Mouse (Mus musculus) stomach, embryonic 16.5 days (tissue): ENCODE data around the gene Zbtb7a. TPM values are rescaled to one million over a fixed set of nuclear protein-coding genes. Genes with fewer than 3 reads are reported as not detected.
"Not testable (repeated sequence)": the region's sequence is repeated elsewhere in the genome, so short reads cannot be mapped to it uniquely, and the experiment has no call there.

ENCODE experiments used
- ATAC-seq: fragments of 200-750 bp; cut with Nextera tagmentation; 2 replicates; pipeline ENCODE4 v1.8.0; 2017; ENCODE audit warnings: moderate number of reproducible peaks, moderate TSS enrichment; ENCODE audit not compliant: insufficient read depth, low FRiP score
- H3K27ac ChIP-seq: fragments of 300-500 bp; sonication (generic); 2 replicates; pipeline ENCODE4 v1.5.1; 2014; ENCODE audit warnings: low read length
- H3K27me3 ChIP-seq: fragments of 300-500 bp; sonication (generic); 2 replicates; pipeline ENCODE4 v1.6.1; 2014; ENCODE audit warnings: low read length, control low read depth, mixed read lengths; ENCODE audit not compliant: control insufficient read depth, insufficient read depth
- H3K36me3 ChIP-seq: fragments of 300-500 bp; sonication (generic); 2 replicates; pipeline ENCODE4 v1.6.1; 2014; ENCODE audit warnings: low read length; ENCODE audit not compliant: control insufficient read depth, insufficient read depth
- H3K4me1 ChIP-seq: fragments of 300-500 bp; sonication (generic); 2 replicates; pipeline ENCODE4 v1.6.1; 2014; ENCODE audit warnings: low read length, control low read depth, mixed read lengths; ENCODE audit not compliant: control insufficient read depth, insufficient read depth
- H3K4me2 ChIP-seq: fragments of 300-500 bp; sonication (generic); 2 replicates; pipeline ENCODE4 v1.6.1; 2014; ENCODE audit warnings: low read depth, low read length, mixed read lengths
- H3K4me3 ChIP-seq: fragments of 300-500 bp; sonication (generic); replicated peaks from 2 replicates; pipeline ENCODE4 v1.5.1; 2014; ENCODE audit warnings: mild to moderate bottlenecking, low read length
- H3K9ac ChIP-seq: fragments of 300-500 bp; sonication (generic); 2 replicates; pipeline ENCODE4 v1.6.1; 2014; ENCODE audit warnings: low read length
- H3K9me3 ChIP-seq: fragments of 300-500 bp; sonication (generic); replicated peaks from 2 replicates; pipeline ENCODE4 v1.6.1; 2016; ENCODE audit warnings: low read length, control low read depth; ENCODE audit not compliant: control insufficient read depth
- WGBS: fragments of 180-500 bp; shearing (Covaris S2); extraction: QIAGEN DNeasy Blood & Tissue Kit; methylation state at CpG from one replicate; pipeline ENCODE4 v1.1.7; 2014; 5-methylcytosine and 5-hydroxymethylcytosine counted together
- polyA plus RNA-seq: library from polyadenylated mRNA; unstranded; fragments of >200 nt; fragmentation: Nextera tagmentation; extraction: Ambion mirVana; gene quantifications from 2 replicates; pipeline ENCODE4 v1.2.1, GENCODE M21; 2015

The Zbtb7a gene
- polyA plus RNA-seq, 1 experiment from 2014 or later = 36.6 TPM

- H3K36me3 ChIP-seq = peaks cover under 1% of the 10 kb centered on the region; the same call in 1 of the 2 replicates
- no peaks in the 10 kb centered on the region for H3K9me3 ChIP-seq
- peak overlapping the region; percentile 75 for H3K9ac ChIP-seq
- ATAC-seq = peak; percentile 32; the same call in 1 of the 2 replicates
- H3K4me3 ChIP-seq = peak overlapping the region; percentile 18; the same call in 1 of the 2 replicates
- peaks cover 42% of the 10 kb centered on the region for H3K4me1 ChIP-seq
- peak overlapping the region; percentile 85 for H3K27ac ChIP-seq
- WGBS = 6% methylated on average over 21 of the region's 21 CpGs
- no peaks in the 10 kb centered on the region for H3K27me3 ChIP-seq
- H3K4me2 ChIP-seq = peak overlapping the region; percentile 42
Observed at GRCm38 (mm10) chr10:81173132-81173531, 38.1 kb downstream of the Zbtb7a start.

DNA sequence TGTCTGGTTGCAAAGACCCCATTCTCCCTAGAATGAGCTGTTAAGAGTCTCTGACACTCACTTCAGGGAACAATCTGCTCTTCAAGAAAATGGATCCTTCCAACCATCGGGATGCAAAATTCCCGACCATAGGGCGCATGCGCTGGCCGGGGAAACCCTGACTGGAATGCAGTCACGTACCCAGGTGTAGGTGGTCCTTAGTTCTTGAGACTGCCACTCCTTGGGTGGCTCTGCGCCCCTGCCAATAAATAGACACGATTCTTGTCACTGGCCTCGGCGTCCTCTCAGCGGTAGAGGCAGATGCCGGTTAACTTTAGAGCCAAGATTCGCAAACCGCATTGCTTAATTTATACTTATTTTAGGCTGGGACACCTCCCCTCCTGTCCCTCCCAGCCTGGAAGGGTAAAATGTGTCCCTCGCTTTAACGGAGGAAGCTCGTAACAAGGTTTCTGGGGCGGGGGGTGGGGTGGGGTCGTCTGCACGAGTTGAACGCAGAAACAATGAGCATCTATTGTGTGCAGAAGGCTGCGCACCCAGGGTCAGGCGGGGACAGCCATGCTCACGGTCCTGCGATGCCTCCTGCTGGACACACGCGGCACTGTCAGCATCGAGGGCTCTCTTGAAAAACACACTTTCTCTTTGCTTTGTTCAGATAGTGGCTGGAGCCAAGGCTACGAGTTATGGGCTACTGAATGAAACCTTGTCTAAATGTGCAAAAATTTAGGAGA, 39.8 kb downstream of the Zbtb7a start:
- WGBS = 4% methylated on average over 29 of the region's 29 CpGs
- Histone ChIP-seq H3K4me2 (peak overlapping the region; percentile 52), H3K9ac (peak overlapping the region; percentile 66), H3K27me3 (no peaks in the 10 kb centered on the region), H3K9me3 (no peaks in the 10 kb centered on the region), H3K36me3 (peaks cover 17% of the 10 kb centered on the region), H3K4me3 (peak overlapping the region; percentile 36), H3K4me1 (peaks cover 46% of the 10 kb centered on the region), H3K27ac (peak overlapping the region; percentile 61)
- peak; percentile 43; the same call in 1 of the 2 replicates for ATAC-seq

DNA sequence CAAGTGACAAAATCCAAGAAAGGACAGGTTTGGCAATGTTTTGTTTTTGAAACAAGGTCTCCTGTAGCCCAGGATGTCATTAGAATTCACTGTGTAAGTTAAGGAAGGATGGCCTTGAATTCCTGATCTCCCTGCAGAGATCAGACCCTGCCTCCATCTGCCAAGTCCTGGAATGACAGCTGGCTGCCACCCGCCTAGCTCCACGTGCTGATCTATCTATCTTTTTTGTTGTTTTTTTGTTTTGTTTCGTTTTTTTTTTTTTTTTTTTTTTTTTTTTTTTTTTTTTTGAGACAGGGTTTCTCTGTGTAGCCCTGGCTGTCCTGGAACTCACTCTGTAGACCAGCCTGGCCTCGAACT, 40.3 kb downstream of the Zbtb7a start:
- peaks cover 48% of the 10 kb centered on the region for H3K4me1 ChIP-seq
- peak overlapping the region; percentile 36; the same call in 1 of the 2 replicates for H3K4me3 ChIP-seq
- H3K4me2 ChIP-seq = peak overlapping the region; percentile 52
- peaks cover 23% of the 10 kb centered on the region for H3K36me3 ChIP-seq
- not testable (repeated sequence) for H3K27me3 ChIP-seq, H3K9me3 ChIP-seq, ATAC-seq
- H3K9ac ChIP-seq = peak overlapping the region; percentile 66; the same call in 1 of the 2 replicates
- 7% methylated on average over 4 of the region's 4 CpGs for WGBS
- H3K27ac ChIP-seq = peak overlapping the region; percentile 61

DNA sequence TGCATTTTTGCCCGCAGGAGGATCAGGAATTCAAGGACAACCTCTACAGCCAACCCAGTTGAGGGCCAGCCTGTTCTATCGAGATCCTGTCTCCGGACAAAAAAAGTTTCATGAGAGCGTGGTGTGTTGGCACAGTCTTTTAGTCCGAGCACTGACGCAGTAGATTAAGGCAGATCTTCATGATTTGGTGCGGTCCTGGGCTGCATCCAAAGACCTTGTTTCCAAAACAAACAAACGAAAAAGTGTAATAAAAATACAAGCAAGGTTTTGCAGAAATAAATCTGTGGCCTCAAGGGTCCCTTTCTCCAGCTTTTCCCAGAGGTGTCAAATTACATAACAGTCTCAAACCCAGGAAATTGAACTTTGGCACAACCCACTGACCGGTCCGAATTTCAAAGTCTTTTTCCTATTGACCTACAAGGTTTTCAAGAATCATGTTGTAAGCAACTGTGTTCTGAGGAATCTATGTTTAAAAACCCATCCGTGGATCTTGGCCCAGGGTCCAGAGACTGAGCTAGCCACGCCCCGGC, 41.0 kb downstream of the Zbtb7a start:
- Histone ChIP-seq H3K9me3 (no peaks in the 10 kb centered on the region), H3K36me3 (peaks cover 29% of the 10 kb centered on the region), H3K27me3 (no peaks in the 10 kb centered on the region), H3K27ac (peak overlapping the region; percentile 73), H3K4me3 (peak overlapping the region; percentile 99), H3K9ac (peak overlapping the region; percentile 55; the same call in 1 of the 2 replicates), H3K4me1 (peaks cover 49% of the 10 kb centered on the region), H3K4me2 (peak overlapping the region; percentile 52)
- ATAC-seq = peak; percentile 12
- 1% methylated on average over 13 of the region's 13 CpGs for WGBS

DNA sequence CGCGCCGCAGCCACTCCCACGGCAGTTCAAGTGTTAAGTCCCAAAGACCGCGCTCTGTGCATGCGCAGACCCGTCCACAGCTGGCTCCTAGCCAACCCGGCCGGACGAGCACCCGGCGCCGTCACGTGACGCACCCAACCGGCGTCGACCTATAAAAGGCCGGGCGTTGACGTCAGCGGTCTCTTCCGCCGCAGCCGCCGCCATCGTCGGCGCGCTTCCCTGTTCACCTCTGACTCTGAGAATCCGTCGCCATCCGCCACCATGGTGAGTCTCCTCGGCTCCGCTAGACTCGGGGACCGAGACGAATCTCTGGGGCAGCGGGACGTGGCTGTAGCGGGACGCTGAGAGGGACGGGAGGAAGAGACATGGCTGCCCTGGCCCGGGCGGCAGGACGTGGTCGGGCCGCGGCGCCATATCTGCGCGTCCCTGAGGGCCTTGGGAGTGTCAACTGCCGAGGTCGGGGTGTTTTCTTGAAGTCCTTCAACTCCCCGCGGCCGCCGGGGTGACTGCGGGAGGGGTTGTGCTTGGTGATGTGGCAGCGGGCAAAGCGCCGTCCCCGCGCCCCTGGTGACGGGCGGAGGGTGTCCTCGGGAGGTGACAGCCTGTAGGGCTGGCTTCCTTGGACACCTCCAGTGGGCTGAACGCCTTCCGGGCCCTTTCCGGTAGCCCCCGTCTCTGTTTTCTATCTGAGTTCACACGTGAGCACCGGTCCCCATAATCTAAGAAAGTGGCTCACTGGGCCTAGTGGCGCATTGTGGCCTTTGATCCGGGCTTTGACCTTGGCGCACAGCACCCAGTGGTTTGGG, 41.6 kb downstream of the Zbtb7a start, which contains the start of gene Eef2:
TSS of gene Eef2 (plus strand) at position 166 of the 806 bp plus-strand sequence.
- no peaks in the 10 kb centered on the region for H3K9me3 ChIP-seq
- ATAC-seq = peak; percentile 87
- peak within 1 kb of the TSS; percentile 99 for H3K4me3 ChIP-seq
- H3K27me3 ChIP-seq = no peaks in the 10 kb centered on the region
- H3K4me1 ChIP-seq = peaks cover 52% of the 10 kb centered on the region
- under 1% methylated on average over 77 of the region's 77 CpGs for WGBS
- peak within 1 kb of the TSS; percentile 80 for H3K4me2 ChIP-seq
- H3K9ac ChIP-seq = peak within 1 kb of the TSS; percentile 99
- peaks cover 36% of the 10 kb centered on the region for H3K36me3 ChIP-seq
- H3K27ac ChIP-seq = peak within 1 kb of the TSS; percentile 91

- H3K9me3 ChIP-seq = no peaks in the 10 kb centered on the region
- peak overlapping the region; percentile 99 for H3K9ac ChIP-seq
- ATAC-seq = no peak
- peak overlapping the region; percentile 80 for H3K4me2 ChIP-seq
- H3K27me3 ChIP-seq = no peaks in the 10 kb centered on the region
- peaks cover 52% of the 10 kb centered on the region for H3K4me1 ChIP-seq
- H3K4me3 ChIP-seq = peak overlapping the region; percentile 99
- 8% methylated on average over 16 of the region's 16 CpGs for whole genome bisulfite sequencing
- H3K27ac ChIP-seq = peak overlapping the region; percentile 91
- peaks cover 41% of the 10 kb centered on the region for H3K36me3 ChIP-seq
Observed at GRCm38 (mm10) chr10:81177491-81177925, 42.5 kb downstream of the Zbtb7a start.

GRCm38 (mm10) chr10:81177958-81178712, 43.1 kb downstream of the Zbtb7a start:
- Histone ChIP-seq H3K27me3 (no peaks in the 10 kb centered on the region), H3K9me3 (no peaks in the 10 kb centered on the region), H3K36me3 (peaks cover 41% of the 10 kb centered on the region), H3K4me3 (peak overlapping the region; percentile 99), H3K9ac (peak overlapping the region; percentile 99), H3K4me2 (peak overlapping the region; percentile 80), H3K4me1 (peaks cover 49% of the 10 kb centered on the region), H3K27ac (no peak overlapping the region)
- 55% methylated on average over 14 of the region's 14 CpGs for WGBS
- no peak for ATAC-seq

GRCm38 (mm10) chr10:81178927-81179326, 43.9 kb downstream of the Zbtb7a start:
- 92% methylated on average over 11 of the region's 11 CpGs for WGBS
- H3K27ac ChIP-seq = no peak overlapping the region
- no peak overlapping the region for H3K4me3 ChIP-seq
- no peaks in the 10 kb centered on the region for H3K9me3 ChIP-seq
- no peak overlapping the region for H3K4me2 ChIP-seq
- H3K4me1 ChIP-seq = peaks cover 47% of the 10 kb centered on the region
- H3K27me3 ChIP-seq = no peaks in the 10 kb centered on the region
- no peak overlapping the region for H3K9ac ChIP-seq
- peaks cover 41% of the 10 kb centered on the region for H3K36me3 ChIP-seq
- no peak for ATAC-seq
